Mouse (Mus musculus) MEL (cell line): ENCODE data around the gene Lmbrd2. TPM values are rescaled to one million over a fixed set of nuclear protein-coding genes. Genes with fewer than 3 reads are reported as not detected.

Experiments
- DNase-seq: peaks from one replicate; pipeline ENCODE4 v3.0.0; 2011; ENCODE audit warnings: low read depth, low spot score
- H3K27ac ChIP-seq: 2 replicates; pipeline ENCODE4 v1.5.1; 2012; ENCODE audit warnings: low read depth, mild to moderate bottlenecking, control low read depth, low read length, moderate library complexity; ENCODE audit not compliant: control insufficient read depth
- H3K27me3 ChIP-seq, 2 experiments: fragments of 150-350 bp in 1 of 2; sonication (generic) in 1 of 2; 2 replicates each; pipeline ENCODE4 v1.6.1; 2012; ENCODE audit warnings: low read length in 2 of 2, mild to moderate bottlenecking in 2 of 2, improper control_type of control experiment in 1 of 2, moderate library complexity in 1 of 2; ENCODE audit not compliant: insufficient read depth in 2 of 2, control insufficient read depth in 1 of 2
- H3K36me3 ChIP-seq, 2 experiments: 2 replicates each; pipeline ENCODE4 v1.6.1; 2012 to 2014; ENCODE audit warnings: low read length in 2 of 2, improper control_type of control experiment in 1 of 2, inconsistent platforms in 1 of 2, mild to moderate bottlenecking in 1 of 2; ENCODE audit not compliant: insufficient read depth in 2 of 2, control insufficient read depth in 1 of 2
- H3K4me1 ChIP-seq, 2 experiments: fragments of 150-350 bp in 1 of 2; sonication (generic) in 1 of 2; 2 replicates each; pipeline ENCODE4 v1.6.1; 2012; ENCODE audit warnings: low read length in 2 of 2, improper control_type of control experiment in 1 of 2, mild to moderate bottlenecking in 1 of 2; ENCODE audit not compliant: insufficient read depth in 2 of 2, control insufficient read depth in 1 of 2
- H3K4me3 ChIP-seq, 2 experiments: fragments of 150-350 bp in 1 of 2; sonication (generic) in 1 of 2; 2 replicates each; pipeline ENCODE4 v1.5.1; 2012; ENCODE audit warnings: low read depth in 2 of 2, low read length in 2 of 2, mild to moderate bottlenecking in 2 of 2, moderate library complexity in 2 of 2, control low read depth in 1 of 2, improper control_type of control experiment in 1 of 2; ENCODE audit not compliant: control insufficient read depth in 1 of 2, insufficient read depth in 1 of 2
- H3K79me2 ChIP-seq: 2 replicates; pipeline ENCODE4 v1.6.1; 2012; ENCODE audit warnings: mild to moderate bottlenecking, low read length, moderate library complexity; ENCODE audit not compliant: control insufficient read depth, poor library complexity, insufficient read depth
- H3K9ac ChIP-seq: 2 replicates; pipeline ENCODE4 v1.6.1; 2012; ENCODE audit warnings: low read depth, mild to moderate bottlenecking, control low read depth, low read length, moderate library complexity; ENCODE audit not compliant: control insufficient read depth, poor library complexity, severe bottlenecking
- H3K9me3 ChIP-seq: fragments of 150-350 bp; sonication (generic); replicated peaks from 2 replicates; pipeline ENCODE4 v1.6.1; 2012; ENCODE audit warnings: mild to moderate bottlenecking, low read length, improper control_type of control experiment, moderate library complexity; ENCODE audit not compliant: insufficient read depth
- BHLHE40 ChIP-seq: IDR thresholded peaks from 2 replicates; pipeline ENCODE4 v1.6.1; 2012; ENCODE audit warnings: low read depth, mild to moderate bottlenecking, inconsistent platforms, low read length, improper control_type of control experiment, borderline replicate concordance
- E2F4 ChIP-seq: IDR thresholded peaks from 2 replicates; pipeline ENCODE4 v1.6.1; 2011; ENCODE audit warnings: low read depth, low read length, improper control_type of control experiment, borderline replicate concordance
- ELF1 ChIP-seq: IDR thresholded peaks from 2 replicates; pipeline ENCODE4 v1.6.1; 2014; ENCODE audit warnings: low read depth, mild to moderate bottlenecking, inconsistent platforms, low read length, improper control_type of control experiment, moderate library complexity
- GABPA ChIP-seq: IDR thresholded peaks from 2 replicates; pipeline ENCODE4 v1.6.1; 2012; ENCODE audit warnings: low read depth, mild to moderate bottlenecking, inconsistent platforms, low read length, improper control_type of control experiment, moderate library complexity
- HCFC1 ChIP-seq: IDR thresholded peaks from 2 replicates; pipeline ENCODE4 v1.6.1; 2012; ENCODE audit warnings: low read depth, mild to moderate bottlenecking, inconsistent platforms, low read length, improper control_type of control experiment, moderate library complexity
- MAZ ChIP-seq: IDR thresholded peaks from 2 replicates; pipeline ENCODE4 v1.6.1; 2012; ENCODE audit warnings: low read depth, mild to moderate bottlenecking, inconsistent platforms, low read length, improper control_type of control experiment
- MEF2A ChIP-seq: IDR thresholded peaks from 2 replicates; pipeline ENCODE4 v1.6.1; 2014; ENCODE audit warnings: low read depth, mild to moderate bottlenecking, inconsistent platforms, low read length, improper control_type of control experiment; ENCODE audit not compliant: poor library complexity, insufficient replicate concordance, severe bottlenecking; ENCODE audit errors: extremely low read depth
- MYC ChIP-seq: IDR thresholded peaks from 2 replicates; pipeline ENCODE4 v1.6.1; 2011; ENCODE audit warnings: low read depth, mild to moderate bottlenecking, low read length, improper control_type of control experiment, moderate library complexity
- NRF1 ChIP-seq: IDR thresholded peaks from 2 replicates; pipeline ENCODE4 v1.6.1; 2014; ENCODE audit warnings: low read depth, mild to moderate bottlenecking, inconsistent platforms, low read length, improper control_type of control experiment, moderate library complexity; ENCODE audit not compliant: poor library complexity, insufficient read depth, severe bottlenecking
- POLR2A ChIP-seq, 2 experiments: IDR thresholded peaks; 2 replicates each; pipeline ENCODE4 v1.6.1; 2011 to 2012; ENCODE audit warnings: low read length in 2 of 2, mild to moderate bottlenecking in 2 of 2, control low read depth in 1 of 2, improper control_type of control experiment in 1 of 2, low read depth in 1 of 2, moderate library complexity in 1 of 2; ENCODE audit not compliant: control insufficient read depth in 1 of 2, insufficient read depth in 1 of 2, poor library complexity in 1 of 2
- POLR2AphosphoS2 ChIP-seq: IDR thresholded peaks from 2 replicates; pipeline ENCODE4 v1.6.1; 2011; ENCODE audit warnings: low read length, improper control_type of control experiment
- POLR2AphosphoS5 ChIP-seq: IDR thresholded peaks from 2 replicates; pipeline ENCODE4 v1.6.1; 2012; ENCODE audit warnings: low read depth, borderline replicate concordance, mild to moderate bottlenecking, inconsistent platforms, low read length, moderate library complexity, mixed read lengths
- RAD21 ChIP-seq: IDR thresholded peaks from 2 replicates; pipeline ENCODE4 v1.6.1; 2011; ENCODE audit warnings: mild to moderate bottlenecking, low read depth, low read length, improper control_type of control experiment
- SIN3A ChIP-seq: IDR thresholded peaks from 2 replicates; pipeline ENCODE4 v1.6.1; 2012; ENCODE audit warnings: low read length, improper control_type of control experiment, inconsistent platforms
- TBP ChIP-seq: IDR thresholded peaks from 2 replicates; pipeline ENCODE4 v1.8.0; 2011; ENCODE audit warnings: low read depth, low read length, improper control_type of control experiment
- TCF12 ChIP-seq: IDR thresholded peaks from 2 replicates; pipeline ENCODE4 v1.6.1; 2014; ENCODE audit warnings: low read depth, mild to moderate bottlenecking, inconsistent platforms, low read length, improper control_type of control experiment, moderate library complexity
- ZKSCAN1 ChIP-seq: IDR thresholded peaks from 2 replicates; pipeline ENCODE4 v1.6.1; 2012; ENCODE audit warnings: low read depth, mild to moderate bottlenecking, inconsistent platforms, low read length, improper control_type of control experiment, moderate library complexity
- polyA plus RNA-seq, 2 experiments: library from polyadenylated mRNA; stranded (reverse) in 1 of 2; unstranded in 1 of 2; fragments of >175 nt in 1 of 2; fragments of >200 nt in 1 of 2; gene quantifications; 2 replicates each; pipeline versions ENCODE4 v1.2.1 to v1.2.4; 2012; ENCODE audit warnings: low replicate concordance in 2 of 2, low read depth in 1 of 2; ENCODE audit not compliant: insufficient read length in 2 of 2, insufficient read depth in 1 of 2, missing spikeins in 1 of 2
- total RNA-seq: library from RNA; depleted of rRNA; stranded (reverse); fragments of 300-350 nt; gene quantifications from 2 replicates; pipeline ENCODE4 v1.2.3, GENCODE M21; 2012

Gene Lmbrd2
- total and polyA plus RNA-seq, 3 experiments = 7.9 to 62.9 (median 8.2) TPM

DNA sequence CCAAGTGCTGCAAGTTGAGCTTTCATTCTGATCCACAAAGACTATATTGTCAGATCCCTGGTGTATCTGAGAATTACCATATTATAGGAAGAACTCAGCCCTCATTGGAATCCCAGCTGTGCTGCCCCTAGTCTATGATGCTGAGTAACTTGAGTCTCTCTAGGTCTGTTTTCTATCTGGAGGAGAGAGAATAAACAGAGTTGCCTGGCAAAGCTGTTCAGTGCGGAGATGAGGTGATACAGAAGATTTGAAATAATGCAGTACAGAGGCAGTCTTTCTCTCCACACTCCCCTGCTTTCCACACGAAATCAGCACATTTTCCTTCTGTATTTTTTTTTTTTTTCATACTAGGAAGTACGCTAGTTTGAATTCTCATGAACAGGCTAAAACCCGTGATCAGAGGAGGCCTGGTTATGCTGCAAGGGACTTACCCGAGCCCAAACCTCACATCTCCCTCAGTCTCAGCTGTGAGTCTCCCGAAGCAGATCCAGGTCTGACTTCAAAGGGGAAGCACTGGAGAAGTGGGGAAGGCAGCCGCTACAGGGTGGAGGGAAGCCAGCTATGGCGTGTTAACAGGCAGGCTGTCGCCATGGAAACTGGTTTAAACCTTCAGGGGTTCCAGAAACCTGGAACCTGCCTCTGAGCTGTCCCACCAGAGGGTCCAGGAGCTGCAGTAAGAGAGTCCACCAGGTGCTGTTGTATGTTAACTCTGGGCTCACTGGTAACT is 9.4 kb upstream of the Lmbrd2 start:
- no peak overlapping the region for H3K9ac ChIP-seq
- TF ChIP-seq MEF2A (no peak), SIN3A (no peak), MAZ (no peak), ZKSCAN1 (no peak), POLR2AphosphoS2 (no peak), ELF1 (no peak), RAD21 (no peak), GABPA (no peak), POLR2AphosphoS5 (no peak), TCF12 (no peak), BHLHE40 (no peak), TBP (no peak), E2F4 (no peak), NRF1 (no peak), POLR2A (IDR thresholded peaks at IDR 0.05; ENCODE audit: control insufficient read depth in 1 of 2, insufficient read depth in 1 of 2, low read depth in 1 of 2, low read length in 2 of 2, poor library complexity in 1 of 2) (no peak)
- TF ChIP-seq, all 39 proteins: peak for 0
- Histone ChIP-seq H3K36me3 (peaks cover 15 to 30% of the 10 kb centered on the region in 2 experiments), H3K79me2 (peaks cover 19% of the 10 kb centered on the region; the same call in 1 of the 2 replicates), H3K4me1 (peaks cover 5 to 8% of the 10 kb centered on the region in 2 experiments; a peak in 3 of 4 replicates), H3K27ac (no peak overlapping the region), H3K9me3 (no peaks in the 10 kb centered on the region), H3K4me3 (no peak overlapping the region), H3K27me3 (no peaks in the 10 kb centered on the region)
- no peak for DNase-seq

DNA sequence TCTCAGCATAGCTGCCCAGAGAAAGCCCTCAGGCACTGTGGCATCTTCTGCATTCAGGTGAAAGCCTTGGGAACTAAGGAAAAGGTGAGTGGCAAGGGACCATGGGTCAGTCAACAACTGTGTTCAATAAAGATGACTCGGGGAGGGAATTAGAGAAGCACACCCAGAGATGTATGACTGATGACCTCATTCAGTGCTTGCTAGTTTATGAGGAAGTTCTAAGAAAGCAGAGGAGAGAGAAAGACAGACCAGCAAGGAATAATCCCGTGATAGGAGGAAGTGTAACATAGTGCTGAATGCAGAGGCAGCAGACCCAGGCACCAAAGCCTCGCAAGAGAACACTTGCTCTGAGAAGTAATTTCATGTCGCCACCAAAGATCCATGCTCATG is 8.9 kb upstream of the Lmbrd2 start:
- H3K27ac ChIP-seq = no peak overlapping the region

More for the DNA sequence above, 8.9 kb upstream of the Lmbrd2 start:
- Histone ChIP-seq H3K4me1 (peaks cover 5 to 8% of the 10 kb centered on the region in 2 experiments; a peak in 3 of 4 replicates), H3K36me3 (peaks cover 15 to 26% of the 10 kb centered on the region in 2 experiments), H3K4me3 (no peak overlapping the region), H3K9ac (no peak overlapping the region), H3K27me3 (no peaks in the 10 kb centered on the region), H3K79me2 (peaks cover 22% of the 10 kb centered on the region; the same call in 1 of the 2 replicates), H3K9me3 (no peaks in the 10 kb centered on the region)
- TF ChIP-seq TBP (no peak), HCFC1 (no peak), MYC (0 out of 2 replicates have a peak, but pooled peaks have one; percentile 29)
- DNase-seq = peak; percentile 66
